Mouse (Mus musculus) left cerebral cortex, postnatal 36 days (tissue): ENCODE measurements around the gene Ppard. TPM values are rescaled to one million over a fixed set of nuclear protein-coding genes. Genes with fewer than 3 reads are reported as not detected.

Experiments
- DNase-seq, 2 experiments: peaks; one replicate each; pipeline ENCODE4 v3.0.0; 2021 to 2022; ENCODE audit warnings: low spot score in 2 of 2, mixed read lengths in 1 of 2
- intact Hi-C: fragments of 180-260 bp; cut with DNase I; formaldehyde crosslinking; loops from one replicate; pipeline ENCODE4 v1.15.1; 2025
- total RNA-seq, 2 experiments: library from RNA; stranded (reverse); gene quantifications; 2 replicates each; pipeline ENCODE4 v1.2.3; 2021

Ppard gene
- total RNA-seq, 2 experiments from 2014 or later = 28.7 to 30.2 TPM

- no peak for DNase-seq
- intact Hi-C loops = no loop called here
Measured at GRCm38 (mm10) chr17:28350466-28351352, 118.2 kb downstream of the Ppard start, which contains the start of gene Tead3. Tead3 (minus strand) TSS chr17:28350817.

Other genes with a start within 250 kb of the Ppard start
- gene Tcp11, start 152.1 kb upstream of the Ppard start, total RNA-seq = under 1 TPM; 0.54 to 0.59 TPM
- gene Scube3, start 90.6 kb upstream of the Ppard start, total RNA-seq = 1 to 10 TPM; 1.9 to 2.4 TPM
- gene Zfp523, start 55.6 kb upstream of the Ppard start, total RNA-seq = 100 to 1,000 TPM; 102 to 116 TPM
- gene Def6, start 24.9 kb upstream of the Ppard start, total RNA-seq = 1 to 10 TPM; 2.6 TPM
- 10 to 100 TPM; 21.6 to 29.5 TPM for gene Fance, start 80.8 kb downstream of the Ppard start, total RNA-seq
- 100 to 1,000 TPM; 289 to 354 TPM for gene Rpl10a, start 95.8 kb downstream of the Ppard start, total RNA-seq
- gene Tead3, start 118.1 kb downstream of the Ppard start, total RNA-seq = 1 to 10 TPM; 2.4 to 2.8 TPM
- gene Tulp1, start 132.5 kb downstream of the Ppard start, total RNA-seq = not detected